Mouse (Mus musculus): ENCODE results near the gene Cox15. TPM values are rescaled to one million over a fixed set of nuclear protein-coding genes. Genes with fewer than 3 reads are reported as not detected.

Gene Cox15
- total RNA-seq, 2 experiments from 2014 or later, result 14.1 to 22.3 TPM

DNA sequence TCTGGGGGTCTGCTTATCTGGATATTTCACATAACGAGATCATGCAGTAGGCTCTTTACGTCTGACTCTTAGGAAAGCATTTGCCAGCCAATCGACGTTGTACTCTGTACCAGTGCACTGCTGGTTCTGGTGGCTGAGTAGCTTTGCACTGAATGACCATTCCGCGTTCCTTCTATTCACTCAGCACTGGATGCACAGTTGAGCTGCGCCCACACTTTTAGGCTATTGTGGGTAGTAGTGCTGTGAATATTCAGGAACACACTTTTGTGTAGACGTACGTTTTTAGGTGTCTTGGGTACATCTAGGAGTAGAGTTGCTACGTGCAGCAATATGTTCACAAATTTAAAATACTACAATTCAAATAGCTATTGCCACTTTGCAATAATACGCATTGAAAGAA is 32.7 kb downstream of the Cox15 start:
- intact Hi-C loops (cut with DNase I), result no loop called here
- peak in 1 of 2 experiments; percentile 51 for DNase-seq (ENCODE audit: low spot score in 2 of 2)

DNA sequence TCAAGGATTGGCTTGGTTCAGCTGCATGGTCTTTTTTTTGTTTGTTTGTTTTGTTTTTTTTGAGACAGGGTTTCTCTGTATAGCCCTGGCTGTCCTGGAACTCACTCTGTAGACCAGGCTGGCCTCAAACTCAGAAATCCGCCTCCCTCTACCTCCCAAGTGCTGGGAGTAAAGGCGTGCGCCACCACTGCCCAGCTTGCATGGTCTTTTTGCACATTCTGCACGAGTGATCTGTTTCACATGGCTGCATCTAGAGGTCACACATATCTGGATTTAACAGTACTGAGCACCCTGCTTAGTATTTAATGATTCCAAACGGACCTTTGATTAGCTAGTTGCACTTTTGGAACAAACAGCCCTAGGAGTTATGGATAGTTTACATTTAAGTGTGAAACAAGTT is 40.8 kb downstream of the Cox15 start:
- intact Hi-C loops (cut with DNase I), result no loop called here

GRCm38 (mm10) chr19:43711159-43711916 is 41.5 kb downstream of the Cox15 start:
- intact Hi-C loops (cut with DNase I), result no loop called here
- DNase-seq (ENCODE audit: low spot score in 2 of 2), result no peak

More for the DNA sequence above, 40.8 kb downstream of the Cox15 start:
- no peak for DNase-seq (ENCODE audit: low spot score in 2 of 2)

DNA sequence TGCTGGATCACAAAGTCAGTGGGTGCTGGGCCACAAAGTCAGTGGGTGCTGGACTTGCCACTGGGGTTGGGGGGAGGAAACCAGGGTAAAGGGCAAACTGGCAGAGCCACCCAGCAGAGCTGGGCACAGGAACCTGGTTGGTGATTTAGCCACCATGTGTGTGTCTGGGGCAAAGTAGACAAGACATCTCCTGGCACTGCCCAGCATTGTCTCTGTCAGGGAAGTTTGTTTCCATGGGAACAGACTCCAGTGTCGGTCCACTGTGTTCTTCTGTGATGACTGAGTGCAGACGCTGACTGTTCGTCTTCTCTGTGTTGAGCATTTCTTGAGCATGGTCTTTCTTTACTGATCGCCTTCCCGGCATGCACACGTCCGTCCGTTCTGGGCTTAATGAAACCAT is 43.5 kb downstream of the Cox15 start:
- DNase-seq (ENCODE audit: low spot score in 2 of 2), result no peak
- intact Hi-C loops (cut with DNase I), result no loop called here

GRCm38 (mm10) chr19:43708206-43708605 is 44.6 kb downstream of the Cox15 start:
- DNase-seq (ENCODE audit: low spot score in 2 of 2), result no peak
- intact Hi-C loops (cut with DNase I), result no loop called here

GRCm38 (mm10) chr19:43704787-43705497 is 47.9 kb downstream of the Cox15 start:
- no peak for DNase-seq (ENCODE audit: low spot score in 2 of 2)
- intact Hi-C loops (cut with DNase I), result no loop called here

GRCm38 (mm10) chr19:43704211-43704610 is 48.6 kb downstream of the Cox15 start:
- DNase-seq (ENCODE audit: low spot score in 2 of 2), result no peak
- intact Hi-C loops (cut with DNase I), result no loop called here

DNA sequence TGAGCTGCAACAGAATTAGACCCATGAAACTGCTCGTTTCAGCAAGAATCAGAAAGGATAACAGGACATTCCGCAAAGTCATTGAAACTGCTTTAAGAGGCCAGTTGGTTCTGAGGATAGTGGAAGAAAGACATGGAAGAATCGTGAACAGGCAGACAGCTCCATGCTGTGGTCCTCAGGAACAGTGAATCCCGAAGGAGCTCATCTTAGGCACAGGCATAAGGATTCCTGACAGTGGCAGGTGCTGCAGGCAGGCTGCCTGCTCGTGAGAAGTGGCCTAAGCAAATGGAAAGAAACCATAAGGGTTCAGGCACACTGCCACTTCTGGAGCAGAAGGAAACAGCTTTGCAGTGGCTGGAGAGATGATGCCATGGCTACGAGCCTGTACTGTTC is 53.0 kb downstream of the Cox15 start:
- DNase-seq (ENCODE audit: low spot score in 2 of 2), result peak in 1 of 2 experiments; percentile 61
- intact Hi-C loops (cut with DNase I), result no loop called here

DNA sequence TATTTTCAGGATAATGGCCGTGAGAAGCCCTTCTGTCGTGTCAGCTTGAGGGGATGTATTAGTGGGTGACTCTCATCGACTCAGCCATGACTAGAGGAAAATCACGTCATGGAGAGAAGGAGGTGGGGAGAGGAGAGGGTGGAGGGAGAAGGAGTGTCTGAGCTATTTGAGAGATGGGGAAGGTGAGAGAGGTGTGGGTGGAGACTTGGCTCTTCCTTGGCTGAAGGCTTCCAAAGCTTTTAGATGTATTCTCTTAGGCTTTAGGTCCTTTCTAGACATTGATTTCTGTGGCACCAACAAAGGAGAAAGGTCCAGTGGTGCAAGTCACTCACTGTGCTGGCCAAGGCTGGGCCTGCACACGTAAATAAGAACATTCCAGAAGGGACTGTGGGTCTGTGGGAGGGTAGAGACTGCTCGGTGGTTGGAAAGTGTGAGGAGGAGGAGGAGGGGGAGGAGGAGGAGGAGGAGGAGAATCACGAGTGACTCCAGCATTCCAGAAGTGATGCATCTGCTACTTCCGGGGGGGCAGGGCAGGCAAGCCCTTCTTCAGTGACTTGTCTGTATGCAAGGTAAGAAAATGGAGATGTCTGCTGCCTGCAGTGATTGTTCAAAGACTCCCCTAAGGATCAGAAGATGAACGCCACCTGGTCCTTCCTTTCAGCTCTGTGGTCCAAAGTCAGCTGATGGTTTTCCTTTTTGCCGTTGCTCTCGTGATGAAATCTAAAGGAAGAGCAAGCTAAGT is 53.6 kb downstream of the Cox15 start:
- peak; percentile 26 to 86 for DNase-seq (ENCODE audit: low spot score in 2 of 2)
- intact Hi-C loops (cut with DNase I), result no loop called here

- intact Hi-C loops (cut with DNase I), result no loop called here
- peak in 1 of 2 experiments; percentile 43 for DNase-seq (ENCODE audit: low spot score in 2 of 2)
Measured at GRCm38 (mm10) chr19:43697666-43698370, 55.0 kb downstream of the Cox15 start.

- intact Hi-C loops (cut with DNase I), result no loop called here
- no peak for DNase-seq (ENCODE audit: low spot score in 2 of 2)
Measured at GRCm38 (mm10) chr19:43695514-43695964, 57.3 kb downstream of the Cox15 start.

DNA sequence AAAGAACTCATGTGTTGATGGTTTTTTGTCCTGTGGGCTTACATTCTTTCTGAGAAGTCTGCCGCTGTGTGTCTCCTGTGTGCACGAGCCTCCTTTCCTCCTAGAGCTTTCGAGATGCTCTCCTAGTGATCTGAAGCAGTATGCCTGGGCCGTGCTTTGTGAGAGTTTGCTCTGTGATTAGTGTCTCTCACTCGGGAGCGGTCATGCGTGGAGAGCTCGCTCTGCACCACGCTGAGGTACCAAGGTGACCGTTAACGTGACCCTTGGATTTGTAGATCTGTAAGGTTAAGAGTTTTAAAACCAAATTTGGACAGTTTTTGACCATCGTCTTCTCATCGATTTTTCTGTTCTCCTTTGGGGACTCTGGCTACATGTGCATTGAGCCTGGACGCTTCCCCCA is 60.0 kb downstream of the Cox15 start:
- intact Hi-C loops (cut with DNase I), result no loop called here

DNA sequence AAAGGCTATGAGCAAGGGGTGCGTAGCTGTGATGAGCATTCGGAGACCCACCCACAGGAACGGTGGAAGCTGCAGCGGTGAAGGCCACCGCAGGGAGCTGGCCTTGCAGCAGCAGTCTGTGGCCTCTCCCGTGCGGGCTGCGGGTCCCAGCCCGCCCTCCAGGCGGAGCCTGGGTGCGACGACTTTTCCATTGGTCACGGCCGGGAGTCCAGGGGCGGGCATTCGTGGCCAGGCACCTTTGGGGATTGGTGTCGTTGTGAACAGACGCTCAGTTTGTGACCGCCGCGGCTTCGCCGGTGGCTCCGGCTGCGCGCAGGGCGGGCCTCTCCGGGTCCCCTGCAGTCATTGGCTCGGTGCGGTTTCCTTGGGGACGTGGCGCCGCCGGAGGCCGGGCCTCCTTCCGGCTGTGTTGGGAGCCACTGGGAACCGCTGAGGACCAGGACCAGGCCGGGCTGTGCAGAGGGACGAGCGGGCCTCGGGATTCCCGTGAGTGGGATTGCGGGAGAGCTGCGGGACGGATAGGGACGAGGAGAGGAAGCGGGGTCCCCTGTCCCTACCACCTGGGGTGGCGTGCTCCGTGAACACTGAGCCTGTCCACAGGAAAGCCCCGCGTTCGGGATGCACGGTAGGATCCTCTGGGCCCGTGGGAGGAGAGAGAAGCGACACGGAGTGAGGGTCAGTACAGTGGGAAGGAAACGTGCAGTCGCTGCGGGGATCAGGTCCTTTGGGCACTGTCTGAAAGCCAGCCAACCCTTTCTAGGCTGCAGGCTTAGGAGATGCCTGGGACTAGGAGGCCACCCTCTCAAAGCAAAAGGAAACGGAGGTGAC is 63.2 kb downstream of the Cox15 start, which contains the start of gene Entpd7:
Gene Entpd7, plus strand, starts transcription at position 254 of the 828 bp plus-strand sequence.
- intact Hi-C loops (cut with DNase I), result loop anchor here (1.0 kb wide), 1 partner anchor 13 kb away; no protein-coding TSS in a partner anchor
- peak; percentile 98 to 99 for DNase-seq (ENCODE audit: low spot score in 2 of 2)

More for the DNA sequence above, 60.0 kb downstream of the Cox15 start:
- no peak for DNase-seq (ENCODE audit: low spot score in 2 of 2)

Other genes with a start within 250 kb of the Cox15 start
- gene Got1, start 228.4 kb downstream of the Cox15 start, total RNA-seq (2021), result 100 to 1,000 TPM; 340 to 351 TPM
- not detected for gene Nkx2-3, start 140.7 kb downstream of the Cox15 start, total RNA-seq (2021)
- 10 to 100 TPM; 35.8 to 36.6 TPM for gene Slc25a28, start 78.1 kb downstream of the Cox15 start, total RNA-seq (2021)
- gene Entpd7, start 63.3 kb downstream of the Cox15 start, total RNA-seq (2021), result 10 to 100 TPM; 20.3 to 24.0 TPM
- 1 to 10 TPM; 5.7 to 6.1 TPM for gene Cutc, start within 50 bp of the Cox15 start, total RNA-seq (2021)
- gene Abcc2, start 29.2 kb upstream of the Cox15 start, total RNA-seq (2021), result under 1 TPM; 0.07 to 0.09 TPM
- gene Dnmbp, start 187.2 kb upstream of the Cox15 start, total RNA-seq (2021), result 10 to 100 TPM in 1 of 2 experiments, 1 to 10 TPM in 1; 10.0 to 13.3 TPM
- under 1 TPM; 0.18 to 0.43 TPM for gene Cpn1, start 233.6 kb upstream of the Cox15 start, total RNA-seq (2021)